Mouse (Mus musculus): ENCODE results near the gene Cdk1. TPM values are rescaled to one million over a fixed set of nuclear protein-coding genes. Genes with fewer than 3 reads are reported as not detected.
A peak's percentile ranks its signal among the peaks of the same experiment; 100 is the strongest.

Gene Cdk1
- polyA plus RNA-seq, 1 experiment: 2.5 TPM

DNA sequence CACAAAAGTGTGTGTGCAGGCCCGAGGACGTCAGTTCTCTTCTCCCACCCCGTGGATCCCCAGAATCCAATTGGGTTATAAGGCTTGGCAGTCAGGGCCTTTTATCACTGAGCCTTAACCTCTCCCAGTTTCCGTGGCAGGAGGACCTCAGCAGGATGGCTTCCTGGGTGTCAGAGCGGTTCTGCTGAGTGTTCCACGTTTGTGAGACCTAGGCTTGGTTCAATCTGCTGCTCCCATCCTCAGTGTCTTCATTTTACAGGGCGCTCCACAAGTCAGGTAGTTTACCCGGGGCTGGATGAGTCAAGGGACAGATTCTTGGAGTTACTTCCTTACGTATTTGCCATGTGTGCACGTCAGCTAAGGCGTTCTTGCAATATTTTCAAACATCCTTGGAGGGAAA, 19.5 kb downstream of the Cdk1 start:
- Histone ChIP-seq H3K4me1 (ENCODE audit: control insufficient read depth, insufficient read depth, low read length) (peaks cover 2% of the 10 kb centered on the region), H3K4me3 (ENCODE audit: insufficient read depth, low read length) (no peak overlapping the region), H3K27ac (ENCODE audit: insufficient read depth, low read length) (no peak overlapping the region)
- no peak for TF ChIP-seq CTCF (IDR thresholded peaks at IDR 0.05; ENCODE audit: extremely low read depth, insufficient read depth, low read length)
- TF ChIP-seq POLR2A (IDR thresholded peaks at IDR 0.05; ENCODE audit: extremely low read depth, insufficient read depth, low read length): no peak

DNA sequence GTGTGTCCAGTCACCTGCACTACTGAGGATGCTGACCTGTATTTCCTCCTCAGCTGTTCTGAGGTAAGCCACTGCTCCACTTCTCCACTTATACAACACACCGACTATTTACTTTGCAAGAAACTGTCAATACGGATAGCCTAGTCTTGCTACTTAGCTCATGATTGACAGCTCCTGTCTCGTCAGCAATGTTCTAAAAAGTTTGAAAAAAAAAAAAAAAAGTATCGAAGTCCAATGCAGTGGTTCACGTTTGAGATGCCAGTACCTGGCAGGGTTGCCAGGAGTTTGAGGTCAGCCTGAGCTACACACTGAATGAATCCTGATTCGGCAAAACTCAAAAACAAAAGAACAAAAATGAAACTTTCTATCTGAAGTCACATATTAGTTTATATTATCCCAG, 21.5 kb downstream of the Cdk1 start:
- Histone ChIP-seq H3K27ac (ENCODE audit: insufficient read depth, low read length) (no peak overlapping the region), H3K4me1 (ENCODE audit: control insufficient read depth, insufficient read depth, low read length) (no peaks in the 10 kb centered on the region), H3K4me3 (ENCODE audit: insufficient read depth, low read length) (no peak overlapping the region)
- no peak for TF ChIP-seq POLR2A (IDR thresholded peaks at IDR 0.05; ENCODE audit: extremely low read depth, insufficient read depth, low read length)
- no peak for TF ChIP-seq CTCF (IDR thresholded peaks at IDR 0.05; ENCODE audit: extremely low read depth, insufficient read depth, low read length)

DNA sequence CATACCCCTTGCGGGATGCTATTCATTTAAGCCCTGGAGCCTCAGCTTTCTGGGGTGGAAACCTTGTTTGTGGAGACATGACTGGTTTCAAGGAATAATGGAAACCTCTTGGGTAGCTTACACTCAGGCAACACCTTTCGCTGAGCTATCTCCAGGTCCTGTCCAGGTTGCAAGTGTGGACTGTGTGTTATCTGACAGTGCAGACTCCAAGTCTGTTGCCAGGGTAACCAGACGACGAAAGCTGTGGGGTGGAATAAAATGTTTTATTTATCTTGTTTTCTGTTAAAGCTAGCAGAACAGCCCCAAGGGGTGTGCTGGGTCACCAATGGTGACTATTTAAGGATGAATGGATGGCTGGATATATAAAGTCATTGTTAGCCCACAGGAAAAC, 24.1 kb downstream of the Cdk1 start:
- H3K4me1 ChIP-seq (ENCODE audit: control insufficient read depth, insufficient read depth, low read length): no peaks in the 10 kb centered on the region
- H3K27ac ChIP-seq (ENCODE audit: insufficient read depth, low read length): no peak overlapping the region
- no peak overlapping the region for H3K4me3 ChIP-seq (ENCODE audit: insufficient read depth, low read length)
- TF ChIP-seq POLR2A (IDR thresholded peaks at IDR 0.05; ENCODE audit: extremely low read depth, insufficient read depth, low read length) (no peak), CTCF (IDR thresholded peaks at IDR 0.05; ENCODE audit: extremely low read depth, insufficient read depth, low read length) (no peak)

- Histone ChIP-seq H3K4me1 (ENCODE audit: control insufficient read depth, insufficient read depth, low read length) (no peaks in the 10 kb centered on the region), H3K4me3 (ENCODE audit: insufficient read depth, low read length) (no peak overlapping the region), H3K27ac (ENCODE audit: insufficient read depth, low read length) (no peak overlapping the region)
- TF ChIP-seq POLR2A (IDR thresholded peaks at IDR 0.05; ENCODE audit: extremely low read depth, insufficient read depth, low read length) (no peak), CTCF (IDR thresholded peaks at IDR 0.05; ENCODE audit: extremely low read depth, insufficient read depth, low read length) (no peak)
Measured at GRCm38 (mm10) chr10:69328029-69328655, 24.6 kb downstream of the Cdk1 start.

DNA sequence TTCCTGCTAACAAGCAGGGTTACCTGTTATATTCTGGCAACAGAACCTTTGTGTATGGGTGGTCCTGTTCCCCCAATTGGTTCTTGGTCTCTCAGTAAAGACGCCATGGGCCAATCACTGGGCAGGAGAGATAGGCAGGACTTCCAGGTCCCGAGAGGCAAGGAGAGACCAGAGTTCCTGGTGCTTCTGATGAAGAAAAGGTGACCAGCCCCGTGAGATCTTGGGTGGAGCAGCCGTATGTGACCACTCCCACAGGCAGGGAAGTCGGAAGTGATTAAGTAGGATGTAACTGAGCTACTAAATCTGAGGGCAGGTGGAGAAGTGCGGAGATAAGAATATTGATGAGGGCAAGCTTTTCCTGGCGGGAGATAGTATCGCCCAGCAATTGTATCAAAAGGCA, 25.4 kb downstream of the Cdk1 start:
- no peaks in the 10 kb centered on the region for H3K4me1 ChIP-seq (ENCODE audit: control insufficient read depth, insufficient read depth, low read length)
- H3K27ac ChIP-seq (ENCODE audit: insufficient read depth, low read length): no peak overlapping the region
- TF ChIP-seq CTCF (IDR thresholded peaks at IDR 0.05; ENCODE audit: extremely low read depth, insufficient read depth, low read length) (no peak), POLR2A (IDR thresholded peaks at IDR 0.05; ENCODE audit: extremely low read depth, insufficient read depth, low read length) (no peak)
- no peak overlapping the region for H3K4me3 ChIP-seq (ENCODE audit: insufficient read depth, low read length)

- Histone ChIP-seq H3K4me1 (ENCODE audit: control insufficient read depth, insufficient read depth, low read length) (no peaks in the 10 kb centered on the region), H3K4me3 (ENCODE audit: insufficient read depth, low read length) (no peak overlapping the region), H3K27ac (ENCODE audit: insufficient read depth, low read length) (no peak overlapping the region)
- TF ChIP-seq POLR2A (IDR thresholded peaks at IDR 0.05; ENCODE audit: extremely low read depth, insufficient read depth, low read length) (no peak), CTCF (IDR thresholded peaks at IDR 0.05; ENCODE audit: extremely low read depth, insufficient read depth, low read length) (no peak)
Measured at GRCm38 (mm10) chr10:69326433-69326832, 26.3 kb downstream of the Cdk1 start.

GRCm38 (mm10) chr10:69324816-69325215, 27.9 kb downstream of the Cdk1 start:
- TF ChIP-seq POLR2A (IDR thresholded peaks at IDR 0.05; ENCODE audit: extremely low read depth, insufficient read depth, low read length) (no peak), CTCF (IDR thresholded peaks at IDR 0.05; ENCODE audit: extremely low read depth, insufficient read depth, low read length) (no peak)
- Histone ChIP-seq H3K27ac (ENCODE audit: insufficient read depth, low read length) (no peak overlapping the region), H3K4me3 (ENCODE audit: insufficient read depth, low read length) (no peak overlapping the region), H3K4me1 (ENCODE audit: control insufficient read depth, insufficient read depth, low read length) (no peaks in the 10 kb centered on the region)

- TF ChIP-seq POLR2A (IDR thresholded peaks at IDR 0.05; ENCODE audit: extremely low read depth, insufficient read depth, low read length) (no peak), CTCF (IDR thresholded peaks at IDR 0.05; ENCODE audit: extremely low read depth, insufficient read depth, low read length) (no peak)
- Histone ChIP-seq H3K4me3 (ENCODE audit: insufficient read depth, low read length) (no peak overlapping the region), H3K27ac (ENCODE audit: insufficient read depth, low read length) (no peak overlapping the region), H3K4me1 (ENCODE audit: control insufficient read depth, insufficient read depth, low read length) (no peaks in the 10 kb centered on the region)
Measured at GRCm38 (mm10) chr10:69323986-69324385, 28.8 kb downstream of the Cdk1 start.

DNA sequence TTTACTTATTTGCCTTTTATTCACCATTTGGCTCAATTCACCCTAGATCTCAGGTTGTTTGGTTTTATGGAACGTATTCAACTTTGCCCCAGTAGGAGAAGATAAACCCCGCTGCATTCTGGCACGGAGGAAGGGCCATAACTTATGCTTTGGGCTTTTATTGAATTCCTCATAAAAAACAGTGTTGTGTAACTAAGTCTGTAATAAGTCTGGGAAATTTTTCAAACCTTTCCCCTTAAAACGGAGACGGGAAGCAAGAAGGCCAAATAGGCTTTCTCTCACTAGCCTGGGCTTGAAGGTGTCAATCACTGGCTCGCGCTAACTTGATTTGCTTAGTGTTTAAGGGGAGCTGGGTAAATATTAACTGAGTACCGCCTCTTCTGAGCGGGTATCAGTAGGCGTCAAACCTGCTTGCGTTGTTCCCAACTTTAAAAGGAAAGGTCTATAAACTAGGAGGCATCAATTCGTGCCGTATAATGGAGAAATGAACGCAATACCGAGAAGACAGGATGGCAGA, 31.2 kb downstream of the Cdk1 start:
- Histone ChIP-seq H3K4me3 (ENCODE audit: insufficient read depth, low read length) (no peak overlapping the region), H3K27ac (ENCODE audit: insufficient read depth, low read length) (no peak overlapping the region), H3K4me1 (ENCODE audit: control insufficient read depth, insufficient read depth, low read length) (no peaks in the 10 kb centered on the region)
- TF ChIP-seq CTCF (IDR thresholded peaks at IDR 0.05; ENCODE audit: extremely low read depth, insufficient read depth, low read length): no peak
- no peak for TF ChIP-seq POLR2A (IDR thresholded peaks at IDR 0.05; ENCODE audit: extremely low read depth, insufficient read depth, low read length)

DNA sequence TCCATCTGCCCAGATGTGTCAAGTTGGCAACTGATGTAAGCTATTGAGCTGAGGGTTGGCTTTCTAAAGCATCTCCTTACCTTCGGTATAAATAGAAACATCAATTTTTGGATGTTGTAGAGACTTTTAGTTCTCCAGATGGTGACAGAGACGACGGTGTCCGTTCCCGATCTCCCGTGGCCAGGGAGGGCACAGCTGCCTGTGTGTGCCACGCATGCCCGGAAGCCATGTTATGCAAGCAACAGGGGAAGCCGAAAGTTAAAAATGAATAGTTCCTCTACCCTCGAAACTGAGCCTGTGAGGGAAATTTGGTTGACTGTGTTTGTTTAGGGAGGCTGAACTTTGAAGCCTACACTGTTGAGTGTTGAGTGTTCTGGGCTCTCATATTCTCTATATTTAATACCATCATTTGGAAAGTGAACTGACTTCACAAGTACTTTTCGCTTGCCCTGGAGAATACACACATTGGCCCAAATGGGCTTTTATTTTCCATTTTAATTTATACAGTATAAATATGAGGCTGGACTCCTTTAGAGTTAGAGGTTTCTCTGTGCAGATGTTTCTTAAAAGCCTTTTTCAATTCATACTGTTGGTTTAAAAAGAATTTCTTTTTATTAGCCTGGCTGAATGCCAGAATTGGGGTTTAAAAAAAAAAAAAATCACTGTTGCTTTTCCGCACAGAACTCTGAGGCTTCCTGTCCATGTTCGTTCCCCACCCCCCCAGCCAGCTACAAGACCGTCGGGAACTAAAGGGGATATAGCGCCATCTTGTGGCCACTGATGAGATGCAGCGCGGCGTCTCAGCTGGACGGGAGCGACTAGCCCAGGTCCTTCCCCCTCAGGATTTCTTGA, 31.8 kb downstream of the Cdk1 start:
- Histone ChIP-seq H3K4me1 (ENCODE audit: control insufficient read depth, insufficient read depth, low read length) (no peaks in the 10 kb centered on the region), H3K27ac (ENCODE audit: insufficient read depth, low read length) (no peak overlapping the region), H3K4me3 (ENCODE audit: insufficient read depth, low read length) (no peak overlapping the region)
- no peak for TF ChIP-seq POLR2A (IDR thresholded peaks at IDR 0.05; ENCODE audit: extremely low read depth, insufficient read depth, low read length)
- peak; percentile 90 for TF ChIP-seq CTCF (IDR thresholded peaks at IDR 0.05; ENCODE audit: extremely low read depth, insufficient read depth, low read length)
